Mouse (Mus musculus) liver, embryonic 14.5 days (tissue): ENCODE results near the gene Unc45b.

Experiments
- CTCF ChIP-seq: IDR thresholded peaks from 2 replicates; pipeline ENCODE4 v1.5.1; 2016; ENCODE audit warnings: antibody characterized with exemption, low read depth, control low read depth
- EP300 ChIP-seq: IDR thresholded peaks from 2 replicates; pipeline ENCODE4 v1.6.1; 2016; ENCODE audit warnings: antibody characterized with exemption, low read depth

DNA sequence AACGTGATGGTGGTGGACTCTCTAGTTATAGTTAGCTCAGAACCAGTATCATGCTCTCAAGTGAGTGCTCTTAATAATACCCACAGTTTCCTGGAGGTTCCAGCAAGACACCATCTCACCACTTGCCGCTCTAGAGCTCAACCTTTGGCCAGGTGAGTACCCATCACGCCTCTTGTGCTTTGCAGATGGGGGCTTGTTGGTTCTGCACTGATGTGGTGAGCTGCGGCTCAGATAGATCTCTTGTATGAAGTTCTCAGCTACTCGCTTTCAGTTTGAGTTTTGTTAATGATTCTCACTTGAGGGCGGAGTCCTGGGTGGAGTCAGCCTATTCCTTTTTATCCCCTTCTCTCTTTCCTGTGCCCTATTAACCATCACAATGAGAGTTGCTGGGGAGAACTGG, 44.3 kb downstream of the Unc45b start:
- TF ChIP-seq CTCF, result no peak
- no peak for TF ChIP-seq EP300
